Comparison of ENCODE assay signal across 8 mouse cellular contexts in genomic region chr10:52106164-52106757, GRCm38 (mm10).
DNase-seq lines count a peak whose midpoint lies in the region; ATAC-seq and TF ChIP-seq lines count a peak whose summit lies in the region.

No protein-coding gene starts in this region.

- no peak for TF ChIP-seq POLR2A in heart, adult 2 months (IDR thresholded peaks at IDR 0.05; ENCODE audit: insufficient read depth, low read depth, low read length)
- TF ChIP-seq POLR2A in lung, adult 2 months (IDR thresholded peaks at IDR 0.05; ENCODE audit: borderline replicate concordance, extremely low read depth, low read depth, low read length), result no peak

- no peaks in the 10 kb centered on the region for H3K4me1 ChIP-seq in heart, adult 2 months (ENCODE audit: control insufficient read depth, insufficient read depth, low read length)
- H3K4me1 ChIP-seq in heart, embryonic 10.5 days, result no peaks in the 10 kb centered on the region
- no peaks in the 10 kb centered on the region for H3K4me1 ChIP-seq in hindbrain, embryonic 12.5 days
- no peaks in the 10 kb centered on the region for H3K4me1 ChIP-seq in lung, adult 2 months (ENCODE audit: control insufficient read depth, insufficient read depth, low read length)

- no peak overlapping the region for H3K27ac ChIP-seq in heart, adult 2 months
- H3K27ac ChIP-seq in heart, embryonic 10.5 days, result no peak overlapping the region
- H3K27ac ChIP-seq in hindbrain, embryonic 12.5 days, result no peak overlapping the region

- no peaks in the 10 kb centered on the region for H3K27me3 ChIP-seq in heart, adult 2 months (ENCODE audit: control insufficient read depth, insufficient read depth, low read length)
- no peaks in the 10 kb centered on the region for H3K27me3 ChIP-seq in heart, embryonic 10.5 days (ENCODE audit: insufficient read depth, poor library complexity, severe bottlenecking)
- no peaks in the 10 kb centered on the region for H3K27me3 ChIP-seq in hindbrain, embryonic 12.5 days

- WGBS in heart, adult 2 months, result 31% methylated on average over 4 of the region's 4 CpGs
- WGBS in heart, embryonic 10.5 days, result 37% methylated on average over 4 of the region's 4 CpGs
- 38% methylated on average over 4 of the region's 4 CpGs for WGBS in hindbrain, embryonic 12.5 days
- 37% methylated on average over 4 of the region's 4 CpGs for WGBS in lung, adult 2 months

- TF ChIP-seq CTCF in heart, adult 2 months (IDR thresholded peaks at IDR 0.05), result peak; percentile 76
- peak; percentile 36; the same call in 1 of the 2 replicates for TF ChIP-seq CTCF in lung, adult 2 months (IDR thresholded peaks at IDR 0.05; ENCODE audit: insufficient read depth, low read length)

- H3K9ac ChIP-seq in heart, adult 2 months (ENCODE audit: low read depth, low read length), result no peak overlapping the region
- H3K9ac ChIP-seq in hindbrain, embryonic 12.5 days, result no peak overlapping the region

- H3K36me3 ChIP-seq in heart, adult 2 months (ENCODE audit: control insufficient read depth, insufficient read depth, low read length), result no peaks in the 10 kb centered on the region
- H3K36me3 ChIP-seq in heart, embryonic 10.5 days, result no peaks in the 10 kb centered on the region
- no peaks in the 10 kb centered on the region for H3K36me3 ChIP-seq in hindbrain, embryonic 12.5 days

- no peak for TF ChIP-seq EP300 in heart, adult 2 months (IDR thresholded peaks at IDR 0.05; ENCODE audit: insufficient read depth, low read depth, low read length)

- H3K9me3 ChIP-seq in heart, embryonic 10.5 days, result no peaks in the 10 kb centered on the region
- no peaks in the 10 kb centered on the region for H3K9me3 ChIP-seq in hindbrain, embryonic 12.5 days (replicated peaks)

- intact Hi-C loops in heart, adult 2 months (cut with DNase I), result loop anchor here (5.0 kb wide), 2 partner anchors 226 to 281 kb away; partner anchors contain the start of gene Nepn
- intact Hi-C loops in gastrocnemius, postnatal 14 days (cut with DNase I; ENCODE audit: low total_unique reads), result loop anchor here (10.0 kb wide), 1 partner anchor 279 kb away; the partner anchor contains the start of genes Gopc and Nepn

- no peak overlapping the region for H3K4me2 ChIP-seq in hindbrain, embryonic 12.5 days (replicated peaks)

- DNase-seq in heart, adult 2 months, result no peak
- no peak for DNase-seq in heart, embryonic 10.5 days (ENCODE audit: low spot score)
- peak; percentile 23 for DNase-seq in CD4-positive, CD25-positive, alpha-beta regulatory T cell, adult 2 months (ENCODE audit: low read depth, low spot score)
- DNase-seq in brain, embryonic 18.5 days (ENCODE audit: low read depth, low spot score), result peak; percentile 16
- no peak for DNase-seq in lung, adult 2 months
- peak; percentile 30 for DNase-seq in retina, postnatal 7 days (ENCODE audit: low read depth, low spot score)
- DNase-seq in gastrocnemius, postnatal 14 days, result no peak

- ATAC-seq in hindbrain, embryonic 12.5 days (ENCODE audit: low FRiP score), result peak; percentile 66

- H3K4me3 ChIP-seq in heart, adult 2 months, result no peak overlapping the region
- no peak overlapping the region for H3K4me3 ChIP-seq in heart, embryonic 10.5 days
- no peak overlapping the region for H3K4me3 ChIP-seq in hindbrain, embryonic 12.5 days
- no peak overlapping the region for H3K4me3 ChIP-seq in lung, adult 2 months (replicated peaks; ENCODE audit: extremely low read depth, low read depth, low read length)

- no peaks in the 10 kb centered on the region for H3K79me2 ChIP-seq in heart, adult 2 months (replicated peaks; ENCODE audit: control insufficient read depth, insufficient read depth, low read length)

Comparison
In these comparisons a context has a peak if more than half of its experiments do, and no peak if none do; other contexts are left out.
1. DNase-seq: peak in CD4-positive, CD25-positive, alpha-beta regulatory T cell, adult 2 months (single experiment), brain, embryonic 18.5 days (single experiment) and retina, postnatal 7 days (single experiment); none in heart, adult 2 months (0 of 2), heart, embryonic 10.5 days (single experiment), lung, adult 2 months (single experiment) and gastrocnemius, postnatal 14 days (single experiment).